Mouse (Mus musculus): ENCODE measurements around the gene Sdhb. TPM values are rescaled to one million over a fixed set of nuclear protein-coding genes. Genes with fewer than 3 reads are reported as not detected.
A peak's percentile ranks its signal among the peaks of the same experiment; 100 is the strongest.

The Sdhb gene
- polyA plus RNA-seq, 1 experiment from 2014 or later = 429 TPM

DNA sequence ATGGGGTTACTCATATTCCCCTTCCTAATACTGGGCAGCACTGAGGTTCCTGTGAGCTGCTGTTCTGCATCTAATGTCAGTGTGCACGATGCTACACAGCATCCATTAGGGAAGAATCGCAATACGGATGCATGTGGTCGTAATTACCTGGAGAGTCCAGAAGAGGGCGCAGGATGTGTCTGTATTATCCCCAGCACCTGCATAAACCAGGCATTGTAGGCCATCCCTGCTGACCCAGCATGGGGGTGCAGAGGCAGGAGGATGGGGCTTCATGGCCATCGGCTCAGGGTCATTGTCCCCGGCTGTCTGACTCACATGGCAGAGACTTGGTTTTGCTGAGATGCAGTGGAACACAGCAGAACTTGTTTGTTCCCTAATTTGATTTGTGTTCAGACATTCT lies 3.6 kb downstream of the Sdhb start:
- Histone ChIP-seq H3K36me3 (peaks cover 40% of the 10 kb centered on the region), H3K27me3 (ENCODE audit: low read depth, poor library complexity, severe bottlenecking) (no peaks in the 10 kb centered on the region), H3K9me3 (replicated peaks) (no peaks in the 10 kb centered on the region), H3K27ac (replicated peaks) (no peak overlapping the region), H3K4me3 (no peak overlapping the region), H3K4me1 (peaks cover 37% of the 10 kb centered on the region)
- 21% methylated on average over 7 of the region's 7 CpGs for WGBS
- peak; percentile 70 for DNase-seq (ENCODE audit: low spot score)

- DNase-seq (ENCODE audit: low spot score) = no peak
- Histone ChIP-seq H3K4me3 (no peak overlapping the region), H3K27ac (replicated peaks) (no peak overlapping the region), H3K36me3 (peaks cover 70% of the 10 kb centered on the region), H3K27me3 (ENCODE audit: low read depth, poor library complexity, severe bottlenecking) (no peaks in the 10 kb centered on the region), H3K4me1 (peaks cover 15% of the 10 kb centered on the region), H3K9me3 (replicated peaks) (no peaks in the 10 kb centered on the region)
- 90% methylated on average over 11 of the region's 11 CpGs for WGBS
Measured at GRCm38 (mm10) chr4:140967386-140968159, 6.6 kb downstream of the Sdhb start.

DNA sequence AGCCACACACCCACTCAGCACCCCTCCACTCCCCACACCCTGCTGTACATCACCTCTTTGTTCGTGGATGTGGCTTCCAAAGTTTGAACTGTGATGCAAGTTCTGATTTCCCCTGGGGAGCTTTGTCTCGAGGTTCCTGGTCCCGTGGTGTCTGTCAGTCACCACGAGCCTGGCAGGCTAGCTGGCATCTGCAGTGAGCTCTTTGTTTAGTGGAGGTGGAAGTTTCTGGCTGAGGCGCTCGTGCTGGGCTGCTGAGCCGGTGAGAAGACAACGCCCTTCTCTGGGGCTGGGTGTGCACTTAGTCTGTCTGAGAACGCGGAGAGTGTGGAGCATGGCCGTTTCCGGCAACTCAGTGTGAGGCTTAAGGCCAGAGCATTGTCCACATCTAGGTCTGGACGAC lies 10.7 kb downstream of the Sdhb start:
- Histone ChIP-seq H3K4me3 (no peak overlapping the region), H3K9me3 (replicated peaks) (no peaks in the 10 kb centered on the region), H3K36me3 (peaks cover 99% of the 10 kb centered on the region), H3K27ac (replicated peaks) (no peak overlapping the region), H3K4me1 (no peaks in the 10 kb centered on the region), H3K27me3 (ENCODE audit: low read depth, poor library complexity, severe bottlenecking) (no peaks in the 10 kb centered on the region)
- WGBS = 90% methylated on average over 13 of the region's 13 CpGs
- no peak for DNase-seq (ENCODE audit: low spot score)

- Histone ChIP-seq H3K27me3 (ENCODE audit: low read depth, poor library complexity, severe bottlenecking) (no peaks in the 10 kb centered on the region), H3K9me3 (replicated peaks) (no peaks in the 10 kb centered on the region), H3K36me3 (peaks cover 100% of the 10 kb centered on the region), H3K4me1 (no peaks in the 10 kb centered on the region), H3K4me3 (no peak overlapping the region), H3K27ac (replicated peaks) (no peak overlapping the region)
- WGBS = 96% methylated on average over 6 of the region's 6 CpGs
- no peak for DNase-seq (ENCODE audit: low spot score)
Measured at GRCm38 (mm10) chr4:140974408-140974807, 13.4 kb downstream of the Sdhb start.

DNA sequence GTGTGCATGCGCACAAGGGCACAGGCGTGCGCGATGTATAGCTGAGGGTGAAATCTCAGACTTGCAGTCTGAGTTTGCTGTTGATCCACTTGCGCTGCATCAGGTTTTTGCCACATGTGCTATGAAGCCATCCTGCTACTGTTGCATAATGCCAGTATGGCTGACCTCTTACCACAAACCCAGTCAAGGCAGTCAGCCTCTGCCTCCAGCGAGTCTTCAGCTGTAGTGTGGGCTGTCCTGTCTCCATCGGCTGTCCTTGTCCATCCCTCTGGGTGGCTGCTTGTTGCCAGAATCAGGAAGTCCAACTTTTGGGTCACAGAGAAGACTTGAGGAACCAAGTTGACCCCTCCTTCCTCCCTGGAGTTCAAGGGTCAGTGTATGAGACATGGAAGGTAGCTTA lies 14.4 kb downstream of the Sdhb start:
- H3K27ac ChIP-seq (replicated peaks) = no peak overlapping the region
- no peak overlapping the region for H3K4me3 ChIP-seq
- no peak for DNase-seq (ENCODE audit: low spot score)
- WGBS = 97% methylated on average over 7 of the region's 7 CpGs
- H3K36me3 ChIP-seq = peaks cover 100% of the 10 kb centered on the region
- H3K9me3 ChIP-seq (replicated peaks) = no peaks in the 10 kb centered on the region
- no peaks in the 10 kb centered on the region for H3K4me1 ChIP-seq
- H3K27me3 ChIP-seq (ENCODE audit: low read depth, poor library complexity, severe bottlenecking) = no peaks in the 10 kb centered on the region

- Histone ChIP-seq H3K27me3 (ENCODE audit: low read depth, poor library complexity, severe bottlenecking) (no peaks in the 10 kb centered on the region), H3K9me3 (replicated peaks) (peaks cover 6% of the 10 kb centered on the region; the same call in 1 of the 2 replicates), H3K4me1 (no peaks in the 10 kb centered on the region), H3K36me3 (peaks cover 91% of the 10 kb centered on the region), H3K27ac (replicated peaks) (no peak overlapping the region), H3K4me3 (no peak overlapping the region)
- 88% methylated on average over 10 of the region's 10 CpGs for WGBS
- DNase-seq (ENCODE audit: low spot score) = no peak
Measured at GRCm38 (mm10) chr4:140977278-140977677, 16.3 kb downstream of the Sdhb start.

DNA sequence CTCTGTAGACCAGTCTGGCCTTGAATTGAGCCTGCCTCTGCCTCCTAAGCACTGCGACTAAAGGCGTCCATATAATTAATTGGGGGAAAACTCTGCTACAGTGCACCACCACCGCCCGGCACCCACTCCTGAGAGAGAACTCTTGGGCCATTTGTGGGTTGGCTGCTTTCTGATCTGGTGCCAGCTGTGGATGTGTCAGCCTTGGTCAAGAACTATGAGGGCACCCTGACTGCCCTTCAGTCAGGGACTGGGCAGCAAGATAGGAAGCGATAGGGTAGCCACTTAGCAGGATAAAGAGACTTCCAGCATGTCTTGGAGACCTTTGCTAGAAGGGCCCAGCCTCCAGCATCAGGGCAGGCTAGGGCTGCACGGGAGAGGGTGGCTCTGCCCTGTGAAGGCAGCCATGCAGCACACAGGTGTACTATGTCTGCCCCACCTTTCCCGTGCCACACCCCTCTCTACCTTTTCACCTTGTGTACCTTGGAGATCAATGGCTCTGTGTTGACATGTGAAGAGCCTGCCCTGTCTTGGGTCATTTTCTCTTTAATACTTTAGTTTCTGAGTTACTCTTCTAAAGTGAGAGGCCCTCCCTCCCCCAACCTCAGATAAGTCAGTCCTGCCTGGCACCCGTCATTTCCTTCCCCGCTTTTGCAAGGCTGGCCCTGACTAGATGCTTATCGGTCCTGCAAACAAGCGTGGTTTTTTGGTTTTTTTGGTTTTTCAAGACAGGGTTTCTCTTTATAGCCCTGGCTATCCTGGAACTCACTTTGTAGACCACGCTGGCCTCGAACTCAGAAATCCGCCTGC lies 17.1 kb downstream of the Sdhb start:
- no peak for DNase-seq (ENCODE audit: low spot score)
- Histone ChIP-seq H3K9me3 (replicated peaks) (peaks cover 6% of the 10 kb centered on the region; the same call in 1 of the 2 replicates), H3K27ac (replicated peaks) (no peak overlapping the region), H3K4me3 (no peak overlapping the region), H3K4me1 (peaks cover 1% of the 10 kb centered on the region; the same call in 1 of the 2 replicates), H3K27me3 (ENCODE audit: low read depth, poor library complexity, severe bottlenecking) (no peaks in the 10 kb centered on the region), H3K36me3 (peaks cover 83% of the 10 kb centered on the region)
- WGBS = 92% methylated on average over 14 of the region's 14 CpGs

- 93% methylated on average over 2 of the region's 2 CpGs for WGBS
- no peak for DNase-seq (ENCODE audit: low spot score)
- no peak overlapping the region for H3K4me3 ChIP-seq
- H3K9me3 ChIP-seq (replicated peaks) = peaks cover 6% of the 10 kb centered on the region; the same call in 1 of the 2 replicates
- H3K36me3 ChIP-seq = peaks cover 47% of the 10 kb centered on the region
- H3K27me3 ChIP-seq (ENCODE audit: low read depth, poor library complexity, severe bottlenecking) = no peaks in the 10 kb centered on the region
- H3K27ac ChIP-seq (replicated peaks) = no peak overlapping the region
- H3K4me1 ChIP-seq = peaks cover 16% of the 10 kb centered on the region
Measured at GRCm38 (mm10) chr4:140981605-140982004, 20.6 kb downstream of the Sdhb start.

- H3K27ac ChIP-seq (replicated peaks) = no peak overlapping the region
Measured at GRCm38 (mm10) chr4:140982808-140983207, 21.8 kb downstream of the Sdhb start.

DNA sequence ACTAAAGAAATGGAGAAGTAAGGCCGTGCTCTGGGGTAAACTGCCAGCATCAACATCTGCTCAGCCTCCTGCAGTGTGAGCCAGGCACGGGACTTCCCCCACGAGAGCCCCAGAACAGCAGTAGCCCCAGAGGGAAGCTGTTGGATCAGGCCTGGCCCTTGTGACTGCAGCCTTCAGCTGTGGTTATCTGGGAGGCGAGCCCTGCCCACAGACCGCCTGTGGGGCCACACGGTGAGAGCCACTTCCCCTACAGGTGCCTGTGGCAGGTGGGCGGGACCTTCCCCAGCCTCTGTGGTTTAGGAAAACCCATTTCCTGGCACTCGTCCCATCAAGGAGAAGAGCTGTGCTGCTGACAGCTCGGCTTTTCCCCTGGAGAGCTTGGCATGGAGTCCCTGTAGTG lies 22.4 kb downstream of the Sdhb start:
- no peak for DNase-seq (ENCODE audit: low spot score)
- Histone ChIP-seq H3K27ac (replicated peaks) (no peak overlapping the region; the same call in 1 of the 2 replicates), H3K9me3 (replicated peaks) (peaks cover 6% of the 10 kb centered on the region; the same call in 1 of the 2 replicates), H3K27me3 (ENCODE audit: low read depth, poor library complexity, severe bottlenecking) (no peaks in the 10 kb centered on the region), H3K36me3 (peaks cover 29% of the 10 kb centered on the region), H3K4me3 (no peak overlapping the region), H3K4me1 (peaks cover 34% of the 10 kb centered on the region)
- WGBS = 25% methylated on average over 9 of the region's 9 CpGs

More at GRCm38 (mm10) chr4:140982808-140983207, 21.8 kb downstream of the Sdhb start:
- 71% methylated on average over 4 of the region's 4 CpGs for WGBS
- no peak overlapping the region for H3K4me3 ChIP-seq
- H3K9me3 ChIP-seq (replicated peaks) = peaks cover 6% of the 10 kb centered on the region; the same call in 1 of the 2 replicates
- peaks cover 35% of the 10 kb centered on the region for H3K36me3 ChIP-seq
- H3K4me1 ChIP-seq = peaks cover 28% of the 10 kb centered on the region
- no peaks in the 10 kb centered on the region for H3K27me3 ChIP-seq (ENCODE audit: low read depth, poor library complexity, severe bottlenecking)
- DNase-seq (ENCODE audit: low spot score) = no peak

DNA sequence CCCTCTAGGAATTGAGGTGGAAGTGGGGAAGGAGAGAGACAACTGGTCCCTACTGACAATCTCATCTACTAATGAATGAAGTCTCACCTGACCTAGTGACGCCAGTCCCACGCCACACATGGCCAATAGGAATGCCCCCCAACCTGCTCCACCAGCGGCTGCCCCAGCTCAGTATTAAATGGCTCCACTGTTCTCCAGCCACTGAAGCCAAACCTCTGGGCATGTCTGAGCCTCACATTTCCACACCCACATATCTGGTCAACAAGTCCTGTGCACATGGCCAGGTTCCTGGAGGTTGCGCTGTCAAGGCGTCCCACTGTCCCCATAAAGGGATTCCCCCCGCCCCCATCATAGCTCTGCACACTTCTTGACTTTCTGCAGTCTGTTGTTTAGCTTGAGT lies 23.5 kb downstream of the Sdhb start:
- peaks cover 6% of the 10 kb centered on the region; the same call in 1 of the 2 replicates for H3K9me3 ChIP-seq (replicated peaks)

GRCm38 (mm10) chr4:140986024-140986710 lies 25.2 kb downstream of the Sdhb start:
- no peak for DNase-seq (ENCODE audit: low spot score)

More for the DNA sequence above, 23.5 kb downstream of the Sdhb start:
- WGBS = 93% methylated on average over 6 of the region's 6 CpGs
- Histone ChIP-seq H3K27me3 (ENCODE audit: low read depth, poor library complexity, severe bottlenecking) (no peaks in the 10 kb centered on the region), H3K27ac (replicated peaks) (no peak overlapping the region), H3K36me3 (peaks cover 21% of the 10 kb centered on the region), H3K4me3 (no peak overlapping the region), H3K4me1 (peaks cover 45% of the 10 kb centered on the region)
- no peak for DNase-seq (ENCODE audit: low spot score)

More at GRCm38 (mm10) chr4:140986024-140986710, 25.2 kb downstream of the Sdhb start:
- Histone ChIP-seq H3K27me3 (ENCODE audit: low read depth, poor library complexity, severe bottlenecking) (no peaks in the 10 kb centered on the region), H3K27ac (replicated peaks) (peak overlapping the region; percentile 87), H3K4me3 (peak overlapping the region; percentile 74), H3K4me1 (peaks cover 57% of the 10 kb centered on the region), H3K9me3 (replicated peaks) (peaks cover 6% of the 10 kb centered on the region; the same call in 1 of the 2 replicates), H3K36me3 (peaks cover 10% of the 10 kb centered on the region; the same call in 1 of the 2 replicates)
- 36% methylated on average over 15 of the region's 15 CpGs for WGBS

Measured in midbrain, embryonic 10.5 days (tissue).